Mouse (Mus musculus) neural tube, embryonic 13.5 days (tissue): ENCODE measurements around the gene Slc22a23. TPM values are rescaled to one million over a fixed set of nuclear protein-coding genes. Genes with fewer than 3 reads are reported as not detected.
A peak's percentile ranks its signal among the peaks of the same experiment; 100 is the strongest.

Experiments
- ATAC-seq: fragments of 200-750 bp; cut with Nextera tagmentation; 2 replicates; pipeline ENCODE4 v1.8.0; 2017; ENCODE audit warnings: low read depth, mild to moderate bottlenecking, moderate TSS enrichment, moderate library complexity
- H3K27ac ChIP-seq: fragments of 300-500 bp; sonication (generic); replicated peaks from 2 replicates; pipeline ENCODE4 v1.5.1; 2015; ENCODE audit warnings: moderate library complexity, mild to moderate bottlenecking, inconsistent platforms
- H3K27me3 ChIP-seq: fragments of 300-500 bp; sonication (generic); 2 replicates; pipeline ENCODE4 v1.6.1; 2015; ENCODE audit warnings: mild to moderate bottlenecking, inconsistent platforms
- H3K36me3 ChIP-seq: fragments of 300-500 bp; sonication (generic); 2 replicates; pipeline ENCODE4 v1.6.1; 2015; ENCODE audit warnings: mild to moderate bottlenecking, inconsistent platforms
- H3K4me1 ChIP-seq: fragments of 300-500 bp; sonication (generic); replicated peaks from 2 replicates; pipeline ENCODE4 v1.6.1; 2015; ENCODE audit warnings: inconsistent platforms
- H3K4me2 ChIP-seq: fragments of 300-500 bp; sonication (generic); 2 replicates; pipeline ENCODE4 v1.6.1; 2015; ENCODE audit warnings: inconsistent platforms, mild to moderate bottlenecking, moderate library complexity
- H3K4me3 ChIP-seq: fragments of 300-500 bp; sonication (generic); 2 replicates; pipeline ENCODE4 v1.5.1; 2015; ENCODE audit warnings: mild to moderate bottlenecking, inconsistent platforms
- H3K9ac ChIP-seq: fragments of 300-500 bp; sonication (generic); 2 replicates; pipeline ENCODE4 v1.6.1; 2015; ENCODE audit warnings: moderate library complexity, mild to moderate bottlenecking, inconsistent platforms
- H3K9me3 ChIP-seq: fragments of 300-500 bp; sonication (generic); 2 replicates; pipeline ENCODE4 v1.6.1; 2016; ENCODE audit warnings: inconsistent platforms
- WGBS: fragments of 180-500 bp; shearing (Covaris S2); methylation state at CpG from one replicate; pipeline ENCODE4 v1.1.7; 2015; 5-methylcytosine and 5-hydroxymethylcytosine counted together
- polyA plus RNA-seq: library from polyadenylated mRNA; unstranded; fragments of >200 nt; fragmentation: Nextera tagmentation; extraction: Ambion mirVana; gene quantifications from 2 replicates; pipeline ENCODE4 v1.2.1, GENCODE M21; 2015

Slc22a23 gene
- polyA plus RNA-seq, 1 experiment from 2014 or later: 13.4 TPM

DNA sequence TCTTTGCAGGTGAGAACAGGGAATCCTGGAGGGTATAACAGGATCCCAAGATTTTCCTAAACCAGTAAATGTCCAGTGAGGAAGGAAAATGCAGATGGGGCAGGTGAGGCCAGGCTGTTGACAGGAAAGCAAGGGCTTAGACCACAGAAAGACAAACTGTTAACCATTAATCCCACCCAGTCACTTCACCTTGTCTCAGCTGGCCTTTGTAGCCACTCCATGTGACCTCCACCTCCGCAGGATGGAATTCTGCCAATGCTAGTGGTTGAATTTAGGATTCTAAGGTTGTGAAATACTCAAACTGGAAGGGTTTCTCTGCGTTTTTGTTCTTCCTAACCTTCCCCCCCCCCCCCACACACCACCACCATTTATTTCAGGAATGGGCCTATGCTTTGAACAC lies 52.9 kb downstream of the Slc22a23 start:
- Histone ChIP-seq H3K4me1 (peaks cover 16% of the 10 kb centered on the region), H3K27ac (no peak overlapping the region), H3K36me3 (peaks cover 14% of the 10 kb centered on the region), H3K9me3 (no peaks in the 10 kb centered on the region), H3K27me3 (no peaks in the 10 kb centered on the region), H3K9ac (no peak overlapping the region), H3K4me3 (no peak overlapping the region), H3K4me2 (no peak overlapping the region)
- WGBS: 76% methylated on average over 2 of the region's 2 CpGs
- no peak for ATAC-seq

DNA sequence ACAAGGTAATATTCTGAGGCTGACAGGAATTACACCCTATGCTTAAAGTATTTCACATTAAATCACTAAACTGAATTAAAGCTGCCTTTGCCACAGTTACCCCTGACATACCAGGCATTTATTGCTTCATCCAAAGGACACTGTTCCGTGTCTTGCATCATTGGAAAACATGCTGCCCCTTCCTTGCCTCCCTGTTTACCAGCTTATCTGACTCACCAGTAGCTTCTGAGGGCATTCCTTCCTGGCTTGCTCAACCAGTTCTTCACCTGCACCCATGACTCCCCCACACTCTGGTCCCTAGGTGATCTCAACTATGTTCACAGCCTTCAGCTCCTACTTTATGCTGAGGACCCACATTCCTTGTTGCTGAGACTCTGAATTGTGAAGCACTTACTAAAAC lies 54.6 kb downstream of the Slc22a23 start:
- no peaks in the 10 kb centered on the region for H3K27me3 ChIP-seq
- H3K36me3 ChIP-seq: no peaks in the 10 kb centered on the region
- no peak overlapping the region for H3K4me3 ChIP-seq
- H3K9me3 ChIP-seq: no peaks in the 10 kb centered on the region
- H3K9ac ChIP-seq: no peak overlapping the region
- 86% methylated on average over 1 of the region's 1 CpGs for whole genome bisulfite sequencing
- H3K4me1 ChIP-seq: peaks cover 21% of the 10 kb centered on the region
- no peak overlapping the region for H3K27ac ChIP-seq
- ATAC-seq: no peak
- H3K4me2 ChIP-seq: no peak overlapping the region

DNA sequence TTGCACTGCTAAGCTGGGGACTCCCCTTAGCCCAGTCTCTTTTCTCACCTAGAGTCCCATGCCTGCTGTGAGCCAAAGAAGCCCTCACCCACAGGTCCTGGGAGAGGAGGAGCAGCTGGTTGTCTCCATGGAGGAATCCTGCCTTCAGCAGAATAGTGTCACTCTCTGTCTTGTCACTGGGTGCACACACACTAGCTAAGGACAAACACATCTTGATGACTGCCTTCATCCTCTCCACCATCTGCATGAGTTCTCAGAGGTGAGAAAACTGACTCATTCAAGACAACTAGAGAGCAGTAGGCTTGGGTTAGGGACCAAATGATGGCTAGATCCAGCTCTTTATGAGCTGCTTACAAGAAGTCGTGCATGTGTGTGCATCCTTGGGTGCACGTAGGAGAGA lies 55.4 kb downstream of the Slc22a23 start:
- Histone ChIP-seq H3K36me3 (no peaks in the 10 kb centered on the region), H3K9me3 (no peaks in the 10 kb centered on the region), H3K4me3 (no peak overlapping the region), H3K4me2 (no peak overlapping the region), H3K27ac (no peak overlapping the region), H3K27me3 (no peaks in the 10 kb centered on the region), H3K9ac (no peak overlapping the region), H3K4me1 (peaks cover 25% of the 10 kb centered on the region)
- 80% methylated on average over 2 of the region's 2 CpGs for WGBS
- no peak for ATAC-seq

DNA sequence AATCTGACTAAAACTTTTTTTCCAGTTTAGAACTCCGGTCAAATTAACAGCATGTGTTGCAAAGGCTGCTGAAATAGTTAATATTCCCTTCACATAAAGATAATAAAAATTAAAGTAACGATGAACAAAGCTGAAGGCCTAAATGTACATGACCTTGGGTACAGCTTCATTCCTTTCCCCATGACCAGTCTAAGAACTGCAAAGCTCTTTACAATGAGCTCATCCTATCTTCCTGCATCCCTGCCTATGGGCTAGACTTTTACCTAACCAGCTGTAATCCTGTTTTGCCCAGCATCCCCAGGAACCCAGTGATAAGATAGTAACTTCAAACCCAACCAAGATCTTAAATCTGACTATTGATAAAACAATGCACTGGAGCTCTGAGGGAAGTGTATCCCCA lies 56.9 kb downstream of the Slc22a23 start:
- Histone ChIP-seq H3K4me3 (no peak overlapping the region), H3K27ac (peak overlapping the region; percentile 67; the same call in 1 of the 2 replicates), H3K36me3 (0 out of 2 replicates have a peak, but pooled peaks cover 8% of the 10 kb centered on the region), H3K4me1 (peaks cover 25% of the 10 kb centered on the region), H3K9ac (0 out of 2 replicates have a peak overlapping the region, but pooled peaks have one; percentile 22), H3K4me2 (no peak overlapping the region), H3K9me3 (no peaks in the 10 kb centered on the region), H3K27me3 (no peaks in the 10 kb centered on the region)
- no peak for ATAC-seq
- WGBS: 25% methylated on average over 2 of the region's 2 CpGs

DNA sequence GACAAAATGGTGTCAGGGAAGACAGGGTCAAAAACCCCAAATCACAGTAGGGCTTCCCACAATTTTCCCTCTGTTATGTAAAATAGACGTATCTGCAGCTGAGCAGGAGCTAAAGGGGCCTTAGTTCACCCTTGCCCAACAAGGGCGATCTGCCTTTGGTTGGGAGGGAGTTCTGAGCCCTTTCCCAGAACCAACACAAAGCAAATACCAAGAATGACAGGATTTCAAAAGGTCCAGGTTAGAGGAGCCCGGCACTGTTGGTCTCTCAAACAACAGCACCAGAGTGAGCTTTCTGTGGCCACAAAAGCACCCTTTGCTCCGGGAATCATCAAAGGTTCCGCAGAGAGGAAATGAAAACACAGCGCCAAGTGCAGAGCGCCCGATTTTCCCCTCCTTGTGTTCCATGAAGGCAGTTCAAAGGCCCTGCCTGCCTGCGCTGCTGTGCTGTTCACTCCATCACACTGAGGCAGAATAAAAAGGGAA lies 57.3 kb downstream of the Slc22a23 start:
- WGBS: 6% methylated on average over 9 of the region's 9 CpGs
- H3K27ac ChIP-seq: peak overlapping the region; percentile 67
- no peak for ATAC-seq

DNA sequence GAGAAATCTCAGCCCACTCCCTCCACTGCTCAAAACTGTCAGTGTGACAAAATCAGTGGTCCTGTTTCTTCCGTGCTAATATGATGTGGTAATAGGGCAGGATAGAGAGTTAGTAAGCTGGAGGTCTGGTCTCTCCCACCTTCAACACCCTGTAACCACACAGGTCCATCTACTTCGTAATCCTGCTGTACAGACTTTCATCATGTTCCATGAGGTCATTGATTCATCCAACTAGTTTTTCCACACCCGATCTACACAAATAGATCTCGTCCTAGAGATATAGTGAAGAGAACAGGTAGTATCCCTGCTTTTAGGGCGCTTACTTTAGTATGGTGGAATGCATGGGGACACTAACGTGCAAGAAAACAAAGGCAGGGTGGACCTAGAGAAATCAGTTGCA lies 63.6 kb downstream of the Slc22a23 start:
- peaks cover 12% of the 10 kb centered on the region for H3K36me3 ChIP-seq
- H3K4me2 ChIP-seq: no peak overlapping the region
- WGBS: 96% methylated on average over 6 of the region's 6 CpGs
- H3K27ac ChIP-seq: no peak overlapping the region
- peaks cover 18% of the 10 kb centered on the region for H3K4me1 ChIP-seq
- ATAC-seq: no peak
- no peaks in the 10 kb centered on the region for H3K9me3 ChIP-seq
- no peaks in the 10 kb centered on the region for H3K27me3 ChIP-seq
- H3K9ac ChIP-seq: no peak overlapping the region
- H3K4me3 ChIP-seq: no peak overlapping the region

More for the DNA sequence above, 57.3 kb downstream of the Slc22a23 start:
- H3K27me3 ChIP-seq: no peaks in the 10 kb centered on the region
- no peak overlapping the region for H3K4me3 ChIP-seq
- H3K9me3 ChIP-seq: no peaks in the 10 kb centered on the region
- H3K9ac ChIP-seq: peak overlapping the region; percentile 22
- peaks cover 25% of the 10 kb centered on the region for H3K4me1 ChIP-seq
- 0 out of 2 replicates have a peak, but pooled peaks cover 8% of the 10 kb centered on the region for H3K36me3 ChIP-seq
- peak overlapping the region; percentile 16; the same call in 1 of the 2 replicates for H3K4me2 ChIP-seq

DNA sequence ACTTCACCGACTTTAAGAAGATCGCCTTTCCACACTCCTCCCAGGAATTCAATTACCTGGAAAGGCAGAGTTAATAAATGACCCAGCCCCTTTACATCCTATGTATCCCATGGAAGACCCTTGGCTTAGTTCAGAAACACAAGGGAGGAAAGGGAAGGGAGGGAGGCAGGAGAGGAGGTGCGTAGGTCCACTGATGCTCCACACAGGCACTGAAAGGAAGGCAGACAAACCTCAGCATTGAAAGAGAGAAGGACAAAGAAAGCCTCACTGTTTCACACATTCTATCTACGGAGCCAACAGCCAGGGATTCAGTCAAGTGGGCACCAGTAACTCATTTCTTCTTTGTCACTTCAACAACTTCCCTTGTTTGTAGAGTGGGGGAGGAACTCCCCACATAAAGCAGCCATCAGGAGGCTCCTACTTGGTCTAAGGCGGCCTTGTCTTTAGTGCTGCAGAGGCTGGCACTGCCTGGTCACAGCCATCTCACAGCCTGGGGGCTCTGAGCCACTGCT lies 66.2 kb downstream of the Slc22a23 start:
- Histone ChIP-seq H3K4me2 (no peak overlapping the region), H3K36me3 (peaks cover 12% of the 10 kb centered on the region), H3K27me3 (no peaks in the 10 kb centered on the region), H3K27ac (peak overlapping the region; percentile 28; the same call in 1 of the 2 replicates), H3K4me3 (no peak overlapping the region), H3K9ac (no peak overlapping the region), H3K4me1 (peaks cover 14% of the 10 kb centered on the region), H3K9me3 (no peaks in the 10 kb centered on the region)
- ATAC-seq: peak; percentile 90
- WGBS: 38% methylated on average over 5 of the region's 5 CpGs

DNA sequence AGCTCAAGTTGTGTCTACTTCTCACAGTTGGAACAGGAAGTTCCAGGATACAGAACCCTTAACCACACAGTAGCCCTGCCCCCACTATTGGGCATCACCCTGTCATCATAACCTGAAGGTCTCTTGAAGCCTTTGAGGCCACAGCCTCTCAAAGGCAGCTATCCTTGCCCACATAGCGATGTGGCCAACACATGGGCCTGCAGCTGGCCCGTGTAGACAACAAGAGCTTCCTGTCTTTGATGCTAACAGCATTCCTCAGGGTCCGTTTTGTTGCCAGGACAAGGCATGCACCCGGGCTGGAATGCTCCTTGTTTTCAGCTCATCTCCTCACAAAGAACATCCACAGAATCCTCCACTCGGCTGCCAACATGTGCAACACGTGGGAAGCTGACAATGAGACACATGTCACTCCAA lies 66.7 kb downstream of the Slc22a23 start:
- Histone ChIP-seq H3K9ac (no peak overlapping the region), H3K4me1 (peaks cover 15% of the 10 kb centered on the region), H3K36me3 (peaks cover 10% of the 10 kb centered on the region), H3K4me2 (no peak overlapping the region), H3K9me3 (no peaks in the 10 kb centered on the region), H3K27me3 (no peaks in the 10 kb centered on the region), H3K4me3 (no peak overlapping the region), H3K27ac (no peak overlapping the region; the same call in 1 of the 2 replicates)
- 11% methylated on average over 6 of the region's 6 CpGs for WGBS
- peak; percentile 68 for ATAC-seq

DNA sequence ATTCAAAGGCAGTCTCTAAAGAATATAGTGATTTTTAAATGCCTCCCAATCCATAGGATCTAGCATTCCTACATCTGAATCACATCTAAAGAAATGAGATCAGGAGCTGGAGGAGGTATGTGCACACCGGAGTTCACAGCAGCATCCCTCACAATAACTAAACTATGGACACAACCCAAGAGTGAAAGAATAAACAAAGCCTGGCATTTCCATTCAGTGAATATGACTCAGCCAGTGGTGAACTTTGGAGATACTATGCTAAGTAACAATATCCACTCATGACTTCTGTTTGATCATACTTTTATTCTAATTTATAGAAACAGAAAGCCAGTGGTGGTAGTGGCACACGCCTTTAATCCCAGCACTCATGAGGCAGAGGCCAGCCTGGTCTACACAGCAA lies 67.4 kb downstream of the Slc22a23 start:
- WGBS: 92% methylated on average over 2 of the region's 2 CpGs
- Histone ChIP-seq H3K27ac (no peak overlapping the region), H3K9ac (no peak overlapping the region), H3K36me3 (peaks cover 10% of the 10 kb centered on the region), H3K4me1 (peaks cover 22% of the 10 kb centered on the region), H3K27me3 (no peaks in the 10 kb centered on the region), H3K4me2 (no peak overlapping the region), H3K4me3 (no peak overlapping the region), H3K9me3 (no peaks in the 10 kb centered on the region)
- no peak for ATAC-seq

DNA sequence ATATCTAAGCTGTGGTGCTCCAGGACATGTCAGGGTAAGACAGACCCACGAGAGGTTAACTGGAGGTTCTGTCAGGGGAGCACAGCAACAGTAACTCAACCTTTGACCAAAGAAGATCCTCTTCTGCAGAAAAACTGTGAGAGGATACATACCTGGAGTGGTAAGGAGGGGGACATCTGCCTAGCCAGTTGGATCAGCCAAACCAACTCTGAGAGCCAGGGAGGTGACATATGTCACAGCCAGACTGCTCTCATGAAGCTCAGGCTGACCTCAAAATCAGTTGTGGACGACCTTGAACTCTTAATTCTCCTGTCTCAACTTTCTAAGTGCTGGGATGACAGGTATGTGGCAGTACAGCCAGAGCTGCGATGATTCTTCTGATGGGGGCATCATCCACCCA lies 68.0 kb downstream of the Slc22a23 start:
- Histone ChIP-seq H3K9ac (no peak overlapping the region), H3K4me1 (peaks cover 28% of the 10 kb centered on the region), H3K27ac (no peak overlapping the region), H3K9me3 (no peaks in the 10 kb centered on the region), H3K36me3 (peaks cover 10% of the 10 kb centered on the region), H3K27me3 (no peaks in the 10 kb centered on the region), H3K4me3 (no peak overlapping the region), H3K4me2 (no peak overlapping the region)
- ATAC-seq: no peak
- 91% methylated on average over 3 of the region's 3 CpGs for WGBS

DNA sequence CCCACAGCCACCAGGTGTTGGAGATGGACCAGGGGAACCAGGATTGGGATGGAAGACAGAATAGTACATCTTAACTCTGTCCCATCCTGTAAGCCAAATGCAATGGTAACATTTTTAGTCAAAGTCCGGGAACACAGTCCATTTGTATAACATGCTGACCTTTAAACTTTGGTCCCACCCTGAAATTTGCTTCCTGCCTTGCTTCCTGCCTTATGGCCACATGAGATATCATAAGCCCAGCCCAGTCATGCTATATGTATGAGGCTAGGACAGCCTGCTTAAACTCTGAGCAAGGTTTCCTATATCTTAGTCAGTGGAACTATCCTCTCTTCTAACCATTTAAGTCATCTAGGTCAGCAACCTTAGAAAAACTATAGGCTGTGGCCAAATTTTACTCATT lies 70.1 kb downstream of the Slc22a23 start:
- H3K4me2 ChIP-seq: no peak overlapping the region
- no peak overlapping the region for H3K4me3 ChIP-seq
- H3K4me1 ChIP-seq: peaks cover 50% of the 10 kb centered on the region
- ATAC-seq: no peak
- no peaks in the 10 kb centered on the region for H3K9me3 ChIP-seq
- no peak overlapping the region for H3K27ac ChIP-seq
- no peak overlapping the region for H3K9ac ChIP-seq
- H3K36me3 ChIP-seq: peaks cover 10% of the 10 kb centered on the region
- 73% methylated on average over 1 of the region's 1 CpGs for WGBS
- H3K27me3 ChIP-seq: no peaks in the 10 kb centered on the region

DNA sequence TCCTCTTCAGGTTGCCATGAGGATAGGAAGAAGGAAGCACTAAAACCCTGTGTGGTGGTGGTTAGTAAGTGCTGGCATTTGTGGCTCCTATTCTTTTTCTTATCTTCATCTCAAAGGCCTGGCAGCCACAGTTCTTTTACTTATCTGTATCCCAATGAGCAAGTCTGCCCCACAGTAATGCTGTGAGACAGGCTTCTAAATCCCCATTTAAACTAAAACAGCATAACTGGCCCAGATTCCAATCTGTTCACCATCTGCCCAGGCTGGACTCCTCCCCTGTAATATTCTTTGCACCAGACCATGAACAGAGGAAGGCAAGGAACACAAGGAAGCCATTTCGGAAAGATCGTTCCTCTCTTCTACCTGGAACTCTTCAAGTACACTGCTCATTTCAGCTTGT lies 70.6 kb downstream of the Slc22a23 start:
- H3K4me3 ChIP-seq: no peak overlapping the region
- H3K27me3 ChIP-seq: no peaks in the 10 kb centered on the region
- H3K27ac ChIP-seq: no peak overlapping the region
- WGBS: 94% methylated on average over 2 of the region's 2 CpGs
- H3K9ac ChIP-seq: no peak overlapping the region
- ATAC-seq: no peak
- no peak overlapping the region for H3K4me2 ChIP-seq
- no peaks in the 10 kb centered on the region for H3K9me3 ChIP-seq
- H3K36me3 ChIP-seq: peaks cover 10% of the 10 kb centered on the region
- H3K4me1 ChIP-seq: peaks cover 50% of the 10 kb centered on the region
